Mouse (Mus musculus): Measurements from ENCODE around the gene Chadl.

GRCm38 (mm10) chr15:81700601-81701000 is 3.5 kb upstream of the Chadl start:
- no peak for TF ChIP-seq POLR2A (IDR thresholded peaks at IDR 0.05; ENCODE audit: low read depth, low read length)
- TF ChIP-seq CTCF (IDR thresholded peaks at IDR 0.05; ENCODE audit: borderline replicate concordance, insufficient read depth, low read length): no peak

All from embryonic fibroblast, embryonic 13.5 days (primary cell).